Mouse (Mus musculus): ENCODE measurements around the gene 8030411F24Rik.
"Not testable (repeated sequence)": the region's sequence is repeated elsewhere in the genome, so short reads cannot be mapped to it uniquely, and the experiment has no call there.

8030411F24Rik gene

GRCm38 (mm10) chr2:148781709-148782108 lies at the start of gene 8030411F24Rik:
Gene 8030411F24Rik (plus strand): TSS chr2:148782009.
- no peak for DNase-seq (ENCODE audit: low spot score)

GRCm38 (mm10) chr2:148732327-148733000 lies 49.3 kb upstream of the 8030411F24Rik start, which contains the start of gene Napb:
Gene Napb (minus strand): TSS chr2:148732467.
- DNase-seq (ENCODE audit: low spot score) = peak; percentile 13

- no peak for DNase-seq (ENCODE audit: low spot score)
These were observed 38.8 kb upstream of the 8030411F24Rik start for GRCm38 (mm10) chr2:148743001-148743400.

GRCm38 (mm10) chr2:148743846-148744407 lies 37.9 kb upstream of the 8030411F24Rik start:
- no peak for DNase-seq (ENCODE audit: low spot score)

GRCm38 (mm10) chr2:148750058-148750457 lies 31.8 kb upstream of the 8030411F24Rik start, which contains the start of gene Cstl1:
Gene Cstl1 (plus strand): TSS chr2:148750358.
- DNase-seq (ENCODE audit: low spot score) = no peak

- DNase-seq (ENCODE audit: low spot score) = peak; percentile 36
These were observed 29.7 kb upstream of the 8030411F24Rik start for GRCm38 (mm10) chr2:148751893-148752813.

- DNase-seq (ENCODE audit: low spot score) = no peak
These were observed 27.4 kb upstream of the 8030411F24Rik start for GRCm38 (mm10) chr2:148754310-148754846.

GRCm38 (mm10) chr2:148763648-148764388 lies 18.0 kb upstream of the 8030411F24Rik start:
- DNase-seq (ENCODE audit: low spot score) = peak; percentile 19

GRCm38 (mm10) chr2:148771397-148771796 lies 10.4 kb upstream of the 8030411F24Rik start, which contains the start of gene Cst11:
Gene Cst11 (minus strand): TSS chr2:148771497.
- not testable (repeated sequence) for DNase-seq (ENCODE audit: low spot score)

- no peak for DNase-seq (ENCODE audit: low spot score)
These were observed 7.3 kb downstream of the 8030411F24Rik start, which contains the start of gene Cst12 for GRCm38 (mm10) chr2:148789142-148789541. Gene Cst12 (plus strand): TSS chr2:148789361.

GRCm38 (mm10) chr2:148798485-148798884 lies 16.7 kb downstream of the 8030411F24Rik start, which contains the start of gene Cst8:
Gene Cst8 (plus strand): TSS chr2:148798785.
- no peak for DNase-seq (ENCODE audit: low spot score)

- DNase-seq (ENCODE audit: low spot score) = no peak
These were observed 19.7 kb downstream of the 8030411F24Rik start for GRCm38 (mm10) chr2:148801491-148801921.

GRCm38 (mm10) chr2:148806696-148807095 lies 24.9 kb downstream of the 8030411F24Rik start:
- no peak for DNase-seq (ENCODE audit: low spot score)

- DNase-seq (ENCODE audit: low spot score) = no peak
These were observed 38.1 kb downstream of the 8030411F24Rik start, which contains the start of gene Cst13 for GRCm38 (mm10) chr2:148819909-148820308. Gene Cst13 (plus strand): TSS chr2:148820081.

- no peak for DNase-seq (ENCODE audit: low spot score)
These were observed 44.2 kb downstream of the 8030411F24Rik start for GRCm38 (mm10) chr2:148825986-148826385.

GRCm38 (mm10) chr2:148834912-148835311 lies 53.1 kb downstream of the 8030411F24Rik start, which contains the start of gene Cst9:
Gene Cst9 (plus strand): TSS chr2:148835147.
- DNase-seq (ENCODE audit: low spot score) = no peak
